Mouse (Mus musculus): ENCODE results near the gene Pih1d2. TPM values are rescaled to one million over a fixed set of nuclear protein-coding genes. Genes with fewer than 3 reads are reported as not detected.

Gene Pih1d2
- total RNA-seq (2023): under 1 TPM in 1 of 2 experiments, not detected in 1; 0.87 TPM

GRCm38 (mm10) chr9:50616766-50617603 is at the start of gene Pih1d2, which contains the start of gene Nkapd1:
TSS of gene Pih1d2 (plus strand) at chr9:50617321.
TSS of gene Nkapd1 (minus strand) at chr9:50617464.

GRCm38 (mm10) chr9:50603189-50603997 is 13.7 kb upstream of the Pih1d2 start, which contains the start of the genes Sdhd and Timm8b:
TSS of gene Sdhd (minus strand) at chr9:50603812.
TSS of gene Timm8b (plus strand) at chr9:50603910.

GRCm38 (mm10) chr9:50659392-50660217 is 42.5 kb downstream of the Pih1d2 start, which contains the start of gene Dlat:
TSS of gene Dlat (minus strand) at chr9:50659780.

Other genes with a start within 250 kb of the Pih1d2 start
- not detected for gene Plet1, start 122.8 kb upstream of the Pih1d2 start, total RNA-seq (2023)
- 10 to 100 TPM; 60.1 to 88.4 TPM for gene Pts, start 88.6 kb upstream of the Pih1d2 start, total RNA-seq (2023)
- 10 to 100 TPM; 21.7 to 24.3 TPM for gene Il18, start 62.5 kb upstream of the Pih1d2 start, total RNA-seq (2023)
- gene Bco2, start 62.1 kb upstream of the Pih1d2 start, total RNA-seq (2023): 1 to 10 TPM; 2.1 to 4.1 TPM
- not detected for gene Tex12, start 56.0 kb upstream of the Pih1d2 start, total RNA-seq (2023)
- 10 to 100 TPM; 49.5 to 52.9 TPM for gene Sdhd, start 13.5 kb upstream of the Pih1d2 start, total RNA-seq (2023)
- gene Timm8b, start 13.4 kb upstream of the Pih1d2 start, total RNA-seq (2023): 10 to 100 TPM; 47.4 to 50.2 TPM
- gene Nkapd1, start 143 bp downstream of the Pih1d2 start, total RNA-seq (2023): 10 to 100 TPM; 33.7 to 34.8 TPM
- 10 to 100 TPM; 33.5 to 38.8 TPM for gene Dlat, start 42.5 kb downstream of the Pih1d2 start, total RNA-seq (2023)
- gene Dixdc1, start 122.2 kb downstream of the Pih1d2 start, total RNA-seq (2023): not detected
- gene 2310030G06Rik, start 129.2 kb downstream of the Pih1d2 start, total RNA-seq (2023): not detected
- gene Cryab, start 134.0 kb downstream of the Pih1d2 start, total RNA-seq (2023): 1 to 10 TPM in 1 of 2 experiments, not detected in 1; 1.2 TPM
- gene Hspb2, start 135.0 kb downstream of the Pih1d2 start, total RNA-seq (2023): not detected
- 10 to 100 TPM; 18.9 to 19.4 TPM for gene Fdxacb1, start 150.9 kb downstream of the Pih1d2 start, total RNA-seq (2023)
- 10 to 100 TPM; 22.0 to 31.0 TPM for gene Alg9, start 157.7 kb downstream of the Pih1d2 start, total RNA-seq (2023)
- gene 1110032A03Rik, start 158.2 kb downstream of the Pih1d2 start, total RNA-seq (2023): 10 to 100 TPM; 25.8 to 26.1 TPM
- gene Ppp2r1b, start 228.0 kb downstream of the Pih1d2 start, total RNA-seq (2023): 10 to 100 TPM; 39.2 to 45.5 TPM

Data from B cell, adult 67 days (primary cell).